13 mouse cellular contexts compared by ENCODE assay signal in genomic region chr16:48865004-48865403, GRCm38 (mm10). TPM values are rescaled to one million over a fixed set of nuclear protein-coding genes. Genes with fewer than 3 reads are reported as not detected.
DNase-seq lines count a peak whose midpoint lies in the region; ATAC-seq and TF ChIP-seq lines count a peak whose summit lies in the region.
"Not testable (repeated sequence)": the region's sequence is repeated elsewhere in the genome, so short reads cannot be mapped to it uniquely, and the experiment has no call there.
"Had no signal": no experiment of that assay in that cellular context is flagged by ENCODE, and none has a peak within 500 bp of the region (broad histone marks: within the 10 kb centered on the region; RNA-seq: fewer than 3 reads in every experiment).

No protein-coding gene starts in this region.

- not testable (repeated sequence) for H3K4me3 ChIP-seq in gastrocnemius, adult 2 months

- DNase-seq in MEL-GATA-1-ER (ENCODE audit: extremely low read depth, low read depth): peak; percentile 6
- DNase-seq in gastrocnemius, adult 2 months: peak; percentile 20
- DNase-seq in heart, adult 8-10 months (ENCODE audit: low spot score): peak; percentile 19
- peak; percentile 1 for DNase-seq in kidney, adult 9 months
- DNase-seq in spleen, postnatal 36 days (ENCODE audit: low spot score in 2 of 2): peak; percentile 8 to 39

- intact Hi-C loops in gastrocnemius, adult 2 months (cut with DNase I): not testable (repeated sequence)

- TF ChIP-seq CTCF in gastrocnemius, adult 2 months (IDR thresholded peaks at IDR 0.05): not testable (repeated sequence)

- not testable (repeated sequence) for H3K27ac ChIP-seq in gastrocnemius, adult 2 months

- ATAC-seq in megakaryocyte, adult 5-6 weeks (ENCODE audit: poor library complexity, severe bottlenecking): peak; percentile 90

RNA-seq across cellular contexts. Expression of gene Retnlg, which starts 7.4 kb away (rescaled TPM):
- total RNA-seq in gastrocnemius, adult 2 months (2021): under 1 TPM in 1 of 2 experiments, not detected in 1; 0.46 TPM
- total RNA-seq in heart, adult 8-10 months (2022): 1 to 10 TPM in 1 of 4 experiments, under 1 TPM in 2, not detected in 1; 0.65 to 3.2 (median 0.97) TPM
- 4,075 and 4,871 TPM in 2 replicates for total RNA-seq in megakaryocyte, adult 5-6 weeks (2015)
- 1,919 and 2,167 TPM in 2 replicates for total RNA-seq in megakaryocyte, adult 5-6 weeks (2017)
- total RNA-seq: CH12.LX; ES-E14; gastrocnemius, adult 8-10 months; heart, adult 18-20 months; layer of hippocampus, postnatal 36 days; left cerebral cortex, postnatal 4 days had no signal

RNA-seq across cellular contexts. Expression of gene Retnla, which starts 22.7 kb away (rescaled TPM):
- total RNA-seq in gastrocnemius, adult 2 months (2021): 1 to 10 TPM; 2.8 to 8.4 TPM
- 1 to 10 TPM in 3 of 4 experiments, under 1 TPM in 1; 0.47 to 5.3 (median 2.0) TPM for total RNA-seq in heart, adult 8-10 months (2022)
- total RNA-seq in megakaryocyte, adult 5-6 weeks (2015): 0.82 TPM in 1 of 2 replicates, not detected in the other
- total RNA-seq in megakaryocyte, adult 5-6 weeks (2017): not detected in 2 replicates
- total RNA-seq: CH12.LX; ES-E14; layer of hippocampus, postnatal 36 days; left cerebral cortex, postnatal 4 days had no signal

RNA-seq across cellular contexts. Expression of gene Retnlb, which starts 48.3 kb away (rescaled TPM):
- total RNA-seq in gastrocnemius, adult 2 months (2021): not detected
- not detected for total RNA-seq in heart, adult 8-10 months (2022)
- not detected in 2 replicates for total RNA-seq in megakaryocyte, adult 5-6 weeks (2015)
- not detected in 2 replicates for total RNA-seq in megakaryocyte, adult 5-6 weeks (2017)
- total RNA-seq: adrenal gland, postnatal 10 days; CH12.LX; ES-E14; gastrocnemius, adult 8-10 months; heart, adult 18-20 months; layer of hippocampus, postnatal 36 days; left cerebral cortex, postnatal 4 days had no signal

Comparison
In these comparisons a context has a peak if more than half of its experiments do, and no peak if none do; other contexts are left out.
1. RNA of gene Retnlg, which starts 7.4 kb away (total RNA-seq): 1,919 to 4,871 TPM in megakaryocyte, adult 5-6 weeks; 0.65 to 3.2 TPM in heart, adult 8-10 months and 0.46 TPM in gastrocnemius, adult 2 months; every median in the first group is over 100 times any median in the second.
2. Peak in every context shown above with its lines, with median percentiles within 50 percentile points of each other: DNase-seq.